Mouse (Mus musculus) lung, postnatal 0 days (tissue): ENCODE data around the gene Mgat4a.

Experiments used
- CTCF ChIP-seq: IDR thresholded peaks from 2 replicates; pipeline ENCODE4 v1.5.1; 2016; ENCODE audit warnings: antibody characterized with exemption, mild to moderate bottlenecking
- EP300 ChIP-seq: IDR thresholded peaks from 2 replicates; pipeline ENCODE4 v1.6.1; 2016; ENCODE audit warnings: antibody characterized with exemption, mild to moderate bottlenecking, control low read depth

DNA sequence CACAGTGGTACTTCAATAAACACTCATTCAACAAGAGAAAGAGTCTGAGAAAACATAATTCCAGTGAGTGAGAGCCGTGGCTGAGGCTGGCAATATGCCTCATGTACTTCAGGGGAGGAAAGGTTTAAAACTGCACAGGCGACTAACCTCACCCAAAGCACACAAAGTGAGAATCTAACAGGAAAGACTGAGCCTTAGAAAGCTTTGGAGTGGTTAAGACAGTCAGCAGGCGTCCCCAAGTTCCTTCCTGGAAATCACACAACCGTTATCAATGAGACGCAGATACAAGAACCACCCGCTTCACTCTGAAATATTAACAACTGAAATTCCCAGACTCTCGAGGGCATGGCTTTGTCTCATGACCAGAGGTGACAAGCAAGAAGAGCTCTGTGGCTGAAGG is 62.4 kb downstream of the Mgat4a start:
- TF ChIP-seq CTCF (no peak), EP300 (no peak)
